Mouse (Mus musculus): Measurements from ENCODE around the gene Tekt5. TPM values are rescaled to one million over a fixed set of nuclear protein-coding genes. Genes with fewer than 3 reads are reported as not detected.

Gene Tekt5
- polyA plus RNA-seq, 1 experiment from 2014 or later: 1.0 TPM

DNA sequence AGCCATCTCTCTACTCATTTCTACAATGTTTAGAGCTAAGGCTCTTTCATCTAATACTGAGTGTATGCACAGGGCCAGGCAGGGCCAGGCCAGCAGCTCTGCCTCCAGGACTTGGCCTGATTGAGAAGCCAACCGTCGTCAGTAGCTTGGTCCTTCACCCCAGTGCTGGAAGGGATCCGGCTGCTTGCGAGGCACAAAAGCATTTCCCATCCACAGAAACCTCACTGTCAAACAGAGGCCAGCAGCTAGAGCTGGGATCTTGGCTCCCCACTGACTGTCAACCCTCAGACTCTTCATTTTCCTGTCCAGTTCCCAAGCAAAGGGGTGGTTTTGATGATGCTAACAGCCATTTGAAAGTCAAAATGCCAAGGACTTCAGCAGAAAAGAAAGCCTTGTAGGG, 22.9 kb downstream of the Tekt5 start:
- no peak overlapping the region for H3K4me3 ChIP-seq (ENCODE audit: low read depth, low read length)
- H3K9me3 ChIP-seq (ENCODE audit: control insufficient read depth, low read depth, low read length): no peaks in the 10 kb centered on the region
- no peaks in the 10 kb centered on the region for H3K36me3 ChIP-seq (ENCODE audit: control insufficient read depth, insufficient read depth, low read length)
- no peak for ATAC-seq (ENCODE audit: insufficient number of reproducible peaks, insufficient read depth, low FRiP score, low read depth)
- no peaks in the 10 kb centered on the region for H3K27me3 ChIP-seq (ENCODE audit: control insufficient read depth, insufficient read depth, low read length)
- no peak overlapping the region for H3K4me2 ChIP-seq (replicated peaks; ENCODE audit: low read depth, low read length)
- 54% methylated on average over 4 of the region's 4 CpGs for WGBS
- H3K4me1 ChIP-seq (ENCODE audit: control insufficient read depth, insufficient read depth, low read length): peaks cover 26% of the 10 kb centered on the region; the same call in 1 of the 2 replicates
- no peak overlapping the region for H3K9ac ChIP-seq (replicated peaks; ENCODE audit: low read depth, low read length)
- 0 out of 2 replicates have a peak overlapping the region, but pooled peaks have one; percentile 15 for H3K27ac ChIP-seq (ENCODE audit: low read length)

DNA sequence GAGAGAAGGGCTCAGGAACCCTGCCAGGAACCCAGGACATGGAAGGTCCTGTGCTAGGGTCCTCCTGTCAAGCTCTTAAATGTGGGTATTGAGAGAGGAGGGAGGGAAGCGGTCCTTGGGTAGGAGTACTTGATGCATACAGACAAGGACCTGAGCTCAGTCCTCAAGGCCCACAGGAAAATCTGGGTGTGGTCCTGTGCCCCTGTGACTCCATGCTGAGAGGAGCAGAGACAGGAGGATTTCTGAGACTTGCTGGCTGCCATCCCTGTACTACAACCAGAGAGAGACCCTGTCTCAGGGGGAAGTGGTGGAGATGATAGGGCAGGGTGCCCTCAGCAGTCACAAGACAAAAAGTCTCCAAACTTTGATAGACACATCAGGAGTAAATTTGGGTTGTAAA, 25.3 kb downstream of the Tekt5 start:
- Histone ChIP-seq H3K4me3 (ENCODE audit: low read depth, low read length) (no peak overlapping the region), H3K4me1 (ENCODE audit: control insufficient read depth, insufficient read depth, low read length) (peaks cover 32% of the 10 kb centered on the region), H3K36me3 (ENCODE audit: control insufficient read depth, insufficient read depth, low read length) (no peaks in the 10 kb centered on the region), H3K27ac (ENCODE audit: low read length) (peak overlapping the region; percentile 33; the same call in 1 of the 2 replicates), H3K27me3 (ENCODE audit: control insufficient read depth, insufficient read depth, low read length) (no peaks in the 10 kb centered on the region), H3K9me3 (ENCODE audit: control insufficient read depth, low read depth, low read length) (no peaks in the 10 kb centered on the region), H3K9ac (replicated peaks; ENCODE audit: low read depth, low read length) (no peak overlapping the region), H3K4me2 (replicated peaks; ENCODE audit: low read depth, low read length) (no peak overlapping the region)
- whole genome bisulfite sequencing: 78% methylated on average over 1 of the region's 1 CpGs
- ATAC-seq (ENCODE audit: insufficient number of reproducible peaks, insufficient read depth, low FRiP score, low read depth): no peak

DNA sequence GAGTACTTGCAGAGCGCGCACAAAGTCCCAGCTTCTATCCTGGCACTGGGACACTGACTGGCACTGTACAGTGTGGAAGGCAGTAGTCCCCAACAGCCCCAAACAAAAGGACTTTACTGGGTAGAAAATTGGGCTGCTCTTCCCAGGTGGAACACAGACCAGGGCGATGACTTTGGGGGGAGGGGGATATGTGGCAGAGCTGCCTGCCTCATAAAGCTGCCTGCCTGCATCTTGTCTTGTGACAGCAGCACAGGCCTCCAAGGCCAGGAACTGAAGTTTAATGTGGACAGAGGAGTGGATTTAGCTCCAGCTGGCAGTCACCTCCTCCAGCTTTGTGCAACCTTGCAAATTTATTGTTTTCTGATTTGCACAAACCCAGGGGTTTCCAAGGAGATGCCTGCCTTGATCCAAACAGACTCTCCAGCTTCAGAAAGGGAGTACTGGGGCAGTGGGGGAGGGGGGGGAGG, 25.8 kb downstream of the Tekt5 start:
- Histone ChIP-seq H3K4me1 (ENCODE audit: control insufficient read depth, insufficient read depth, low read length) (peaks cover 32% of the 10 kb centered on the region), H3K4me2 (replicated peaks; ENCODE audit: low read depth, low read length) (no peak overlapping the region), H3K27ac (ENCODE audit: low read length) (no peak overlapping the region; the same call in 1 of the 2 replicates), H3K27me3 (ENCODE audit: control insufficient read depth, insufficient read depth, low read length) (no peaks in the 10 kb centered on the region), H3K36me3 (ENCODE audit: control insufficient read depth, insufficient read depth, low read length) (no peaks in the 10 kb centered on the region), H3K4me3 (ENCODE audit: low read depth, low read length) (no peak overlapping the region), H3K9me3 (ENCODE audit: control insufficient read depth, low read depth, low read length) (no peaks in the 10 kb centered on the region), H3K9ac (replicated peaks; ENCODE audit: low read depth, low read length) (no peak overlapping the region)
- WGBS: 64% methylated on average over 3 of the region's 3 CpGs
- ATAC-seq (ENCODE audit: insufficient number of reproducible peaks, insufficient read depth, low FRiP score, low read depth): no peak

DNA sequence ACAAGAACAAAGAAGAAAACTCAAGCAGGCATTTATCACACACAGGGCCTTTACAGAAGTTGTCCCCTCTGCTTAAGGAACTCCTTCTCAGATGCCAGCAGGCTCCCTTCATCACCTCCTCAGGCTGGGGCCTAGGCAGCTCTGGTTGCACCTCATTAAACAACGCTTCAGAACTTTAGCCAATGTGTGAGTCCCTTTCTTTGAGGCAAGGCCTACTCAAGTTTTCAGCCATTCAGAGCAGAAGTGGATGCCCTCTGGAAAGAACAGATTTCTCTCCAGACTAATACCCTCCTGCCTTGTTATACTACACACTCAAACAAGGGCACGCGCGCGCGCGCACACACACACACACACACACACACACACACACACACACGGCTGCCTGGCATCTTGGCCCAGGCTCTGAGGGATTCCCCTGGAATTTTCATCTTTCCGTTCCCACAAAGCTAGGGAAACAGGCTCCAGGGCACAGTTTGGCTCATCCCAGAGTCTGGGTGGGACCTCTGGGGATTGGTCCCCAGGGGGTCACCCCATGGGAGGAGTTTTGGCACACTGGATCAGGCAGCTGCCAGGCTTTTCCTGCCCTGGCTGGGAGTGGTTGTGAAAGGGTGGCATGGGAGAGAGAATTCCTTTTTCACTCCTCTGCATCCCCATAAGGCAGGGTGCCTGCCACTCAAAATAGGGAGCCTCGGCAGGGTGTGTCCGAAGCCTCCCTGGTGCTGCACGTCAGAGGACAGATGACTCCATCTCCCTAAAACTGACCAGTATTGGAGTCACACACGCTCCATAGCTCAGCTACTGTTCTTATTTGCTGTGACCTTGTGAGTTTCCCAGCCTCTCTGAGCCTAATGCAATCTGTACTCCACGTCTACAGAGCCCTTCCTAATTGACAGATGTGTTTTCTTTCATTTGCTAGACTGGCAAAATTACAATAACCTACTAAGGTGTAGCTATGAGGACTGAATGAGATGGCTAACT, 28.8 kb downstream of the Tekt5 start:
- no peaks in the 10 kb centered on the region for H3K9me3 ChIP-seq (ENCODE audit: control insufficient read depth, low read depth, low read length)
- H3K4me3 ChIP-seq (ENCODE audit: low read depth, low read length): no peak overlapping the region
- peak overlapping the region; percentile 12; the same call in 1 of the 2 replicates for H3K27ac ChIP-seq (ENCODE audit: low read length)
- no peaks in the 10 kb centered on the region for H3K36me3 ChIP-seq (ENCODE audit: control insufficient read depth, insufficient read depth, low read length)
- peak; percentile 48; the same call in 1 of the 2 replicates for ATAC-seq (ENCODE audit: insufficient number of reproducible peaks, insufficient read depth, low FRiP score, low read depth)
- H3K9ac ChIP-seq (replicated peaks; ENCODE audit: low read depth, low read length): no peak overlapping the region
- H3K4me2 ChIP-seq (replicated peaks; ENCODE audit: low read depth, low read length): no peak overlapping the region
- no peaks in the 10 kb centered on the region for H3K27me3 ChIP-seq (ENCODE audit: control insufficient read depth, insufficient read depth, low read length)
- peaks cover 22% of the 10 kb centered on the region for H3K4me1 ChIP-seq (ENCODE audit: control insufficient read depth, insufficient read depth, low read length)
- WGBS: 63% methylated on average over 14 of the region's 14 CpGs

DNA sequence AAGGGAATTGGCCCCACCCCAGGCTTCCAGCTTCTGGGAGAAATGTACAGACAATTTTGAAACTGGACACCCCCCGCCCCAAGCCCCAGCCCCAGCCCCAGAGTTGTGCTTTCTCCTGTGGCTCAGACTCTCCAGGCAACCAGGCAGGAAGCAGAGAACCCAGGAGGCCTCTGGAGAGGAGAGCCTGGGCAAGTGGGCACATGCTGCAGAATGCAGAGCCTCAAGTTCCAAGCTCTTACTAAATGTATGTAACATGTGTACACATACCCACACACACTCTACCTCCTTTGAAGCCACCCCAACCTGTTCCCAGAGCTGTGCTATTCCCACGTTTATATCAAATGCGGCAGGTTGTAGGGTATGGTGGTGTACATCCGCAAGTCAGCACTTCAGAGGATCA, 29.5 kb downstream of the Tekt5 start:
- peaks cover 19% of the 10 kb centered on the region for H3K4me1 ChIP-seq (ENCODE audit: control insufficient read depth, insufficient read depth, low read length)
- 65% methylated on average over 4 of the region's 4 CpGs for WGBS
- ATAC-seq (ENCODE audit: insufficient number of reproducible peaks, insufficient read depth, low FRiP score, low read depth): 0 out of 2 replicates have a peak, but pooled peaks have one; percentile 35
- H3K4me2 ChIP-seq (replicated peaks; ENCODE audit: low read depth, low read length): no peak overlapping the region
- no peak overlapping the region for H3K9ac ChIP-seq (replicated peaks; ENCODE audit: low read depth, low read length)
- H3K36me3 ChIP-seq (ENCODE audit: control insufficient read depth, insufficient read depth, low read length): no peaks in the 10 kb centered on the region
- no peaks in the 10 kb centered on the region for H3K9me3 ChIP-seq (ENCODE audit: control insufficient read depth, low read depth, low read length)
- H3K4me3 ChIP-seq (ENCODE audit: low read depth, low read length): no peak overlapping the region
- no peaks in the 10 kb centered on the region for H3K27me3 ChIP-seq (ENCODE audit: control insufficient read depth, insufficient read depth, low read length)
- peak overlapping the region; percentile 12; the same call in 1 of the 2 replicates for H3K27ac ChIP-seq (ENCODE audit: low read length)

DNA sequence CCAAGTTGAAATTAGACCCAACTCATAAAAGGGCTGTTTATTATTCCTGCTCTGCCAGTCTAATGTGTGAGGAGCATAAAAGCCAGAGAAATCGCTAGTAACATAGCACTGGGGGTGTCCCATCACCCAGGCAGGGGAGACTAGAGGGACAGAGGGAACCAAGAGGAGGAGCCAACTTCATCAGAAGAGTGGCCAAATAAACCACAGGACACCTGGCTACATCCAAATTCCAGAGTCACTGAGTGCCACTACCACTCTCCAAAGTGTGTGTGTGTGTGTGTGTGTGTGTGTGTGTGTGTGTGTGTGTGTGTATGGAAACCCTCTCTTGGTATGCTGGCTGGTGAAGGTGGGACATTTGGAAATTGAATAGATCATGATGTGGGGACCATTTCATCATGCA, 32.2 kb downstream of the Tekt5 start:
- 54% methylated on average over 1 of the region's 1 CpGs for WGBS

DNA sequence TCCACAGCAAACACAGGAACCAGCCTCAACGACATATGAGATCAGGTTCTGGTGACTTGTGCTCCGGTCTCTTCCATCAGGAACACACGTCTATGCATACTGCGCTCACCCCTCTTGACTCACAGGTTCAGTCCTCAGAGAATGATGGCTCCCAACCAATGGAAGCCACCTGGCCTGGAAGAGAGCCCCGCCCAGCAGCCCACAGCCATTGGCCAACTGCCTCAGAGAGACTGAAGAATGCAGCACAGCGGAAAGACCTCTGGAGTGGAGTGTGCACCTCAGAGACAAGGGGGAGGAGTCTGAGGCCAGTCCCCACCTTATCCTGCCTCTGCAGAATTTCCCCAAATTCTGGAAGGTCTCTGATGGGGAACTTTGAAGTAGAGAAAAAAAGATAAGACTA, 36.0 kb downstream of the Tekt5 start:
- no peak for ATAC-seq (ENCODE audit: insufficient number of reproducible peaks, insufficient read depth, low FRiP score, low read depth)
- no peak overlapping the region for H3K27ac ChIP-seq (ENCODE audit: low read length)
- no peaks in the 10 kb centered on the region for H3K9me3 ChIP-seq (ENCODE audit: control insufficient read depth, low read depth, low read length)
- H3K4me3 ChIP-seq (ENCODE audit: low read depth, low read length): no peak overlapping the region
- no peak overlapping the region for H3K4me2 ChIP-seq (replicated peaks; ENCODE audit: low read depth, low read length)
- no peak overlapping the region for H3K9ac ChIP-seq (replicated peaks; ENCODE audit: low read depth, low read length)
- 85% methylated on average over 6 of the region's 6 CpGs for WGBS
- H3K27me3 ChIP-seq (ENCODE audit: control insufficient read depth, insufficient read depth, low read length): no peaks in the 10 kb centered on the region
- H3K36me3 ChIP-seq (ENCODE audit: control insufficient read depth, insufficient read depth, low read length): no peaks in the 10 kb centered on the region
- H3K4me1 ChIP-seq (ENCODE audit: control insufficient read depth, insufficient read depth, low read length): peaks cover 6% of the 10 kb centered on the region

More for the DNA sequence above, 32.2 kb downstream of the Tekt5 start:
- Histone ChIP-seq H3K4me1 (ENCODE audit: control insufficient read depth, insufficient read depth, low read length) (peaks cover 7% of the 10 kb centered on the region), H3K4me3 (ENCODE audit: low read depth, low read length) (no peak overlapping the region), H3K27ac (ENCODE audit: low read length) (no peak overlapping the region), H3K36me3 (ENCODE audit: control insufficient read depth, insufficient read depth, low read length) (no peaks in the 10 kb centered on the region), H3K9ac (replicated peaks; ENCODE audit: low read depth, low read length) (no peak overlapping the region), H3K9me3 (ENCODE audit: control insufficient read depth, low read depth, low read length) (no peaks in the 10 kb centered on the region), H3K27me3 (ENCODE audit: control insufficient read depth, insufficient read depth, low read length) (no peaks in the 10 kb centered on the region), H3K4me2 (replicated peaks; ENCODE audit: low read depth, low read length) (no peak overlapping the region)
- no peak for ATAC-seq (ENCODE audit: insufficient number of reproducible peaks, insufficient read depth, low FRiP score, low read depth)

DNA sequence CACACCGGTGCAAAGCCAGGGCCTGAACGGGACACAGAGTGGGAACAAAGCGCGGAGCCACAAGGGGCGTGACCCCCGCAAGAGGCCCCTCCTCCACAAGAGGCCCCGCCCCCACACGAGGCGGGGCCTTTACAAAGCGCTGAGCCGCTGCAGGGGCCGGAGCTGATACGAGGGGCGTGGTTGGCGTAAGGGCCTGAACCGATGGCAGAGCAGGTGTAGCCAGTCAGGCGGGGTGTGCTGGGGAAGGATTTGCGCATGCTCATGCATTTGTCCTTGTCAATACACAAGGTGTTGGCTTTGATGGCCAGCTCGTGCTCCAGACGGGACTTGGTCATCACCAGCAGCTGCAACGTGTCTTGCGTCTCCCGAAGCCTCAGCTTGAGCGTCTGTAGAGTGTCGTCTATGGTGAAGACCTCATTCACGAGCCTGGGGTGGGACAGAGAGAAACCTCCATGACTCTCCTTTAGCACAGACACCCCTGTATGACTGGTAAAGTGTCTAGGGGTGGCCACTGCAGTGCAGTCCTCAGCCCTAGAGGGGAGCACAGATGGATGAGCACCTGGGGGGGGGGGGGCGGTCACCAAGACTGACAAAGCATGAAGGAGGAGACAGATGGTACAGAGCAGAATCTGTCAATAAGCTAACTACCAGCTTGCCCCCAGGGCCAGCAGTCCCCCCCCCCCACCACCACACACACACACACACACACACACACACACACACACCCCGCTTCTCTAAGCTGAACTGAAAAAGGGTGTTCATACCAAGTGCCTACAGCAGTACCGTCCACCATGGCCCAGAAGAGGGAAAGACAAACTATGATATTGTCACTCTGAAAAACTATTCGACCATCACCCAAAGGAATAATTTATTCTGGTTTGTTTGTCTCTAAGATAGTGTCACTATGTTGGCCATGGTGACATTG, 37.0 kb downstream of the Tekt5 start:
- no peaks in the 10 kb centered on the region for H3K36me3 ChIP-seq (ENCODE audit: control insufficient read depth, insufficient read depth, low read length)
- WGBS: 18% methylated on average over 30 of the region's 30 CpGs
- peak overlapping the region; percentile 28 for H3K4me2 ChIP-seq (replicated peaks; ENCODE audit: low read depth, low read length)
- no peaks in the 10 kb centered on the region for H3K27me3 ChIP-seq (ENCODE audit: control insufficient read depth, insufficient read depth, low read length)
- peak overlapping the region; percentile 9; the same call in 1 of the 2 replicates for H3K4me3 ChIP-seq (ENCODE audit: low read depth, low read length)
- no peaks in the 10 kb centered on the region for H3K9me3 ChIP-seq (ENCODE audit: control insufficient read depth, low read depth, low read length)
- H3K27ac ChIP-seq (ENCODE audit: low read length): no peak overlapping the region
- H3K4me1 ChIP-seq (ENCODE audit: control insufficient read depth, insufficient read depth, low read length): peaks cover 6% of the 10 kb centered on the region
- H3K9ac ChIP-seq (replicated peaks; ENCODE audit: low read depth, low read length): no peak overlapping the region
- ATAC-seq (ENCODE audit: insufficient number of reproducible peaks, insufficient read depth, low FRiP score, low read depth): peak; percentile 92
